Mouse (Mus musculus): Measurements from ENCODE around the gene Tmem260.
"Not testable (repeated sequence)": the region's sequence is repeated elsewhere in the genome, so short reads cannot be mapped to it uniquely, and the experiment has no call there.

Gene Tmem260

GRCm38 (mm10) chr14:48445984-48446683 is at the start of gene Tmem260:
TSS of gene Tmem260 (plus strand) at chr14:48446124.
- peak; percentile 94 for DNase-seq (ENCODE audit: low spot score)

GRCm38 (mm10) chr14:48406086-48406485 is 39.8 kb upstream of the Tmem260 start:
- no peak for DNase-seq (ENCODE audit: low spot score)

GRCm38 (mm10) chr14:48417064-48417463 is 28.9 kb upstream of the Tmem260 start:
- DNase-seq (ENCODE audit: low spot score), result no peak

GRCm38 (mm10) chr14:48418264-48418663 is 27.7 kb upstream of the Tmem260 start:
- no peak for DNase-seq (ENCODE audit: low spot score)

GRCm38 (mm10) chr14:48418672-48419071 is 27.3 kb upstream of the Tmem260 start:
- no peak for DNase-seq (ENCODE audit: low spot score)

- DNase-seq (ENCODE audit: low spot score), result no peak
These were observed 24.4 kb upstream of the Tmem260 start for GRCm38 (mm10) chr14:48421476-48421875.

GRCm38 (mm10) chr14:48421996-48422395 is 23.9 kb upstream of the Tmem260 start:
- peak; percentile 7 for DNase-seq (ENCODE audit: low spot score)

- no peak for DNase-seq (ENCODE audit: low spot score)
These were observed 23.5 kb upstream of the Tmem260 start for GRCm38 (mm10) chr14:48422436-48422835.

- DNase-seq (ENCODE audit: low spot score), result no peak
These were observed 23.0 kb upstream of the Tmem260 start for GRCm38 (mm10) chr14:48422901-48423300.

GRCm38 (mm10) chr14:48431978-48432377 is 13.9 kb upstream of the Tmem260 start:
- DNase-seq (ENCODE audit: low spot score), result no peak

GRCm38 (mm10) chr14:48443796-48444195 is 2.1 kb upstream of the Tmem260 start:
- DNase-seq (ENCODE audit: low spot score), result peak; percentile 6

GRCm38 (mm10) chr14:48451966-48452407 is 6.1 kb downstream of the Tmem260 start:
- DNase-seq (ENCODE audit: low spot score), result no peak

GRCm38 (mm10) chr14:48453411-48453810 is 7.5 kb downstream of the Tmem260 start:
- no peak for DNase-seq (ENCODE audit: low spot score)

- no peak for DNase-seq (ENCODE audit: low spot score)
These were observed 10.6 kb downstream of the Tmem260 start for GRCm38 (mm10) chr14:48456305-48457092.

- DNase-seq (ENCODE audit: low spot score), result no peak
These were observed 11.5 kb downstream of the Tmem260 start for GRCm38 (mm10) chr14:48457288-48457938.

GRCm38 (mm10) chr14:48458901-48459300 is 13.0 kb downstream of the Tmem260 start:
- no peak for DNase-seq (ENCODE audit: low spot score)

- DNase-seq (ENCODE audit: low spot score), result no peak
These were observed 22.4 kb downstream of the Tmem260 start for GRCm38 (mm10) chr14:48468339-48468738.

GRCm38 (mm10) chr14:48470742-48471487 is 25.0 kb downstream of the Tmem260 start:
- DNase-seq (ENCODE audit: low spot score), result peak; percentile 49

- DNase-seq (ENCODE audit: low spot score), result no peak
These were observed 26.3 kb downstream of the Tmem260 start for GRCm38 (mm10) chr14:48472179-48472578.

GRCm38 (mm10) chr14:48475370-48475769 is 29.4 kb downstream of the Tmem260 start:
- peak; percentile 72 for DNase-seq (ENCODE audit: low spot score)

GRCm38 (mm10) chr14:48475834-48476233 is 29.9 kb downstream of the Tmem260 start:
- DNase-seq (ENCODE audit: low spot score), result not testable (repeated sequence)

- no peak for DNase-seq (ENCODE audit: low spot score)
These were observed 30.4 kb downstream of the Tmem260 start for GRCm38 (mm10) chr14:48476278-48476677.

Measured in yolk sac, embryonic 10.5 days (tissue).